Mouse (Mus musculus): ENCODE data around the gene Slc35f1. TPM values are rescaled to one million over a fixed set of nuclear protein-coding genes. Genes with fewer than 3 reads are reported as not detected.
A peak's percentile ranks its signal among the peaks of the same experiment; 100 is the strongest.

The Slc35f1 gene
- total RNA-seq (2014; rRNA removed) (107 and 110 TPM in 2 replicates), polyA plus RNA-seq (2015; fragmentation: Nextera tagmentation; extraction: Ambion mirVana) (26.0 and 37.8 TPM in 2 replicates)

DNA sequence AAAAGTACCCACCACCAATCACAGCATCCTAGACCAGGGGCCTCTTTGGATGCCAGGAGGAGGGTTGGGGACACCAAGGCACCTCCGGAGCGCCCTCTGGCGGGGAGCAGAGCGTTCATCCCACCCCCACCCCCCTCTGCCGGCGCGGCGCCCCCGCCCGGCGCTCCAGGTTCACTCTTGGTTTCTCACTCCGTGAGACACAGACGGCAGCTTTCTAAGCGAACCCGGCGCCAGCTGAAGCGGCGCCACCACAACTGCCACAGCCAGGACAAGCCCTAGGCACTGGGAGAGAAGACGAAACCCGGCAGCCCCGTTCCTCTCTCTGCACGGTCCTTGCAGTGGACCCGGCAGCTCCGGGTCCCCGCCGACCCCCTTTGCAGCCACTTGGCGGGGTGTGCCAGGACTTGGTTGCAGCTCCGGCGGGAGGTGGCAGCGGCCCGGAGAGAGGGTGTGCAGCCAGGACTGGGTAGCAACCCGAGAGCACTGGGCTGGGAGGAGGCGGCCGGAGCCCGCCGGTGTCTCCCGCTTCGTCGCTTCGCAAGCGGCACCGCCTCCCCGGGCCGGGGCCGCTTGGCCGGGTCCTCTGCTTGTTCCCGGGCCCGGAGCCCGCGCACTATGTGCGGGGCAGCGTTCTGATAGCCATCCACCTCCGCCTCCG lies at the start of gene Slc35f1:
Gene Slc35f1, plus strand, starts transcription at position 200 of the 658 bp plus-strand sequence.
- ATAC-seq, result peak; percentile 95
- no peaks in the 10 kb centered on the region for H3K36me3 ChIP-seq (ENCODE audit: insufficient read depth)
- H3K27me3 ChIP-seq (ENCODE audit: insufficient read depth, low read length), result no peaks in the 10 kb centered on the region
- peak within 1 kb of the TSS; percentile 74 for H3K4me2 ChIP-seq (ENCODE audit: low read depth)
- H3K4me3 ChIP-seq (ENCODE audit: low read depth, low read length), result peak within 1 kb of the TSS; percentile 93
- H3K9me3 ChIP-seq (ENCODE audit: low read length), result no peaks in the 10 kb centered on the region
- peak within 1 kb of the TSS; percentile 94 for H3K9ac ChIP-seq
- H3K4me1 ChIP-seq (ENCODE audit: insufficient read depth), result no peaks in the 10 kb centered on the region
- peak within 1 kb of the TSS; percentile 90 for H3K27ac ChIP-seq (ENCODE audit: low read depth, low read length)
- TF ChIP-seq CTCF (IDR thresholded peaks at IDR 0.05; ENCODE audit: low read depth), result peak; percentile 79
- DNase-seq, result peak; percentile 96
- WGBS, result 3% methylated on average over 54 of the region's 54 CpGs

DNA sequence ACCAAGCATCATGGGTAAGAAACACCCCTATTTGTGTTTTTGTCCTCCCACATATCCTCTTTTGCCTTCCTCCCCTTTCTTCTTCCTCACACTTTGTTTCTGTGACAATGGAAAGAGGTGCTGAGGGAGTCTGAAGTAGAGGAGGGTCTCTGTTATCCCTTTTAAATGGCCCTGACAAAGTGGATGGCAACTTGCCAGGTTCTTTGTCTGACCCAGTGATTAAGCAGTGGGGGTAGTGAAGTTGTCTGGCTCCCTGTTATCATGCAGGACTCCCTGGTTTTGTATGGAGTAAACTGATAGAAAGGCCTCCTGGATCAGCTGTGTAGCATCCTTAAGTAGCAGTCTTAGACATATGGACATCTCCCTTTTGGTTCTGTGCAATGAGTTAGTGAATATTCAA lies 19.1 kb upstream of the Slc35f1 start:
- no peak for TF ChIP-seq CTCF (IDR thresholded peaks at IDR 0.05; ENCODE audit: low read depth)
- DNase-seq (no peak), ATAC-seq (no peak)
- no peaks in the 10 kb centered on the region for H3K36me3 ChIP-seq (ENCODE audit: insufficient read depth)
- H3K27me3 ChIP-seq (ENCODE audit: insufficient read depth, low read length), result no peaks in the 10 kb centered on the region
- H3K9me3 ChIP-seq (ENCODE audit: low read length), result no peaks in the 10 kb centered on the region
- no peak overlapping the region for H3K9ac ChIP-seq
- H3K4me2 ChIP-seq (ENCODE audit: low read depth), result no peak overlapping the region
- no peak overlapping the region for H3K27ac ChIP-seq (ENCODE audit: low read depth, low read length)
- no peak overlapping the region for H3K4me3 ChIP-seq (ENCODE audit: low read depth, low read length)
- H3K4me1 ChIP-seq (ENCODE audit: insufficient read depth), result no peaks in the 10 kb centered on the region

DNA sequence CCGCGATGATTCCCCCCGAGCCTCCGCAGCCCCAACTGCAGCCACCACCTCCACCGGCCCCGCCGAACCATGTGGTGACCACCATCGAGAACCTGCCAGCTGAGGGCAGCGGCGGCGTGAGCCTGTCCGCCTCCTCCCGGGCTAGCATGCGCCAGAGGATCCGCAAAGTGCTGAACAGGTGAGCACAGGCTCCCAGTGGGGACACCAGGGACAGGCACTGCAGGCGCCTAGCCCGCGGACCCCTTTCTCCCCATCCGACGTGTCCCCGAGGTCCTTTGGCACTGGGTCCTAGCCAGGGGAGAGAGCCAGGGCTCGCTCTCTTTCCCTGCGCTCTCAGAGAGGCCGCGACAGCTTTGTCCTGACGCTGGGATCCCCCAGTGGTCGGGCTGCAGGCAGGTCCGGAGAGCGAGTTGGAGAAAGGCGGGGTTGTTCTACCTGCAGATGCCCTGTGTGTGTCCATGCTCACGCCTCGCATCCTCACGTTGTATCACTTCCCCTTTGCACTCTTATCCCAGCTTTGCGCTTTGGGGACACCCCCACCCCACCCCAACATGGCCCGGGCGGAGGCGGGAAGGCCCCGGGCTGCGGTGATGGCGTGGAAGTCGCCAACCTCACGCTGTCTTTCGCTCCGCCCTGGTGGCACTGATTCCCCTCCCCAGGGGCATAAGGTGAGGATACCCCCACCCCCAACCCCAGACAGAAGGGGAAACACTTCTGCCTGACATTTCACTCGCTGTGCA lies 829 bp downstream of the Slc35f1 start:
- H3K4me1 ChIP-seq (ENCODE audit: insufficient read depth), result no peaks in the 10 kb centered on the region
- TF ChIP-seq CTCF (IDR thresholded peaks at IDR 0.05; ENCODE audit: low read depth), result peak; percentile 18
- H3K36me3 ChIP-seq (ENCODE audit: insufficient read depth), result no peaks in the 10 kb centered on the region
- H3K4me2 ChIP-seq (ENCODE audit: low read depth), result peak overlapping the region; percentile 74
- ATAC-seq (peak; percentile 51), DNase-seq (peak; percentile 66)
- H3K9me3 ChIP-seq (ENCODE audit: low read length), result no peaks in the 10 kb centered on the region
- H3K27me3 ChIP-seq (ENCODE audit: insufficient read depth, low read length), result no peaks in the 10 kb centered on the region
- peak overlapping the region; percentile 93 for H3K4me3 ChIP-seq (ENCODE audit: low read depth, low read length)
- WGBS, result 3% methylated on average over 43 of the region's 45 CpGs
- peak overlapping the region; percentile 90 for H3K27ac ChIP-seq (ENCODE audit: low read depth, low read length)
- peak overlapping the region; percentile 94 for H3K9ac ChIP-seq

DNA sequence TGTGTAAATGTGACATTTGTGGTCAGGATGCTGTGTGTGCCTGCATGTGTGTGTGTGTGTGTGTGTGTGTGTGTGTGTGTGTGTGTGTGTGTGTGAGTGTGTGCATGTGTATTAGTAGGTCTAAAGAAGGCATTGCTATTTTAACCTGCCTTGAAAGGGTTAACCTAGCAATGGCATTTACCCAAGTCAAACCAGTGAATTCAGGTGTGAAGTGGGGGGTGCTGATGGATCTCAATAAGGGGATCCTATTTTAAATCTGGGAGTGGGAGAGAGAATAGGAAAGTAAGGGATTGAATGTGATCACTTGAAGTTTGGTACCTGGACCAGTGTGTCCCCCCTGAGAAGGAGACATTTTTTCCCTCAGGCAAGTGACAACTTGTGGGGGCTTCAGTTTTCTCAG lies 13.4 kb downstream of the Slc35f1 start:
- H3K27me3 ChIP-seq (ENCODE audit: insufficient read depth, low read length), result no peaks in the 10 kb centered on the region
- no peak for DNase-seq
- peak overlapping the region; percentile 49; the same call in 1 of the 2 replicates for H3K4me3 ChIP-seq (ENCODE audit: low read depth, low read length)
- 0 out of 2 replicates have a peak overlapping the region, but pooled peaks have one; percentile 86 for H3K27ac ChIP-seq (ENCODE audit: low read depth, low read length)
- no peak for TF ChIP-seq CTCF (IDR thresholded peaks at IDR 0.05; ENCODE audit: low read depth)
- ATAC-seq, result no peak
- no peaks in the 10 kb centered on the region for H3K9me3 ChIP-seq (ENCODE audit: low read length)
- peak overlapping the region; percentile 85 for H3K9ac ChIP-seq
- 0 out of 2 replicates have a peak, but pooled peaks cover 6% of the 10 kb centered on the region for H3K4me1 ChIP-seq (ENCODE audit: insufficient read depth)
- H3K36me3 ChIP-seq (ENCODE audit: insufficient read depth), result no peaks in the 10 kb centered on the region
- peak overlapping the region; percentile 67 for H3K4me2 ChIP-seq (ENCODE audit: low read depth)

DNA sequence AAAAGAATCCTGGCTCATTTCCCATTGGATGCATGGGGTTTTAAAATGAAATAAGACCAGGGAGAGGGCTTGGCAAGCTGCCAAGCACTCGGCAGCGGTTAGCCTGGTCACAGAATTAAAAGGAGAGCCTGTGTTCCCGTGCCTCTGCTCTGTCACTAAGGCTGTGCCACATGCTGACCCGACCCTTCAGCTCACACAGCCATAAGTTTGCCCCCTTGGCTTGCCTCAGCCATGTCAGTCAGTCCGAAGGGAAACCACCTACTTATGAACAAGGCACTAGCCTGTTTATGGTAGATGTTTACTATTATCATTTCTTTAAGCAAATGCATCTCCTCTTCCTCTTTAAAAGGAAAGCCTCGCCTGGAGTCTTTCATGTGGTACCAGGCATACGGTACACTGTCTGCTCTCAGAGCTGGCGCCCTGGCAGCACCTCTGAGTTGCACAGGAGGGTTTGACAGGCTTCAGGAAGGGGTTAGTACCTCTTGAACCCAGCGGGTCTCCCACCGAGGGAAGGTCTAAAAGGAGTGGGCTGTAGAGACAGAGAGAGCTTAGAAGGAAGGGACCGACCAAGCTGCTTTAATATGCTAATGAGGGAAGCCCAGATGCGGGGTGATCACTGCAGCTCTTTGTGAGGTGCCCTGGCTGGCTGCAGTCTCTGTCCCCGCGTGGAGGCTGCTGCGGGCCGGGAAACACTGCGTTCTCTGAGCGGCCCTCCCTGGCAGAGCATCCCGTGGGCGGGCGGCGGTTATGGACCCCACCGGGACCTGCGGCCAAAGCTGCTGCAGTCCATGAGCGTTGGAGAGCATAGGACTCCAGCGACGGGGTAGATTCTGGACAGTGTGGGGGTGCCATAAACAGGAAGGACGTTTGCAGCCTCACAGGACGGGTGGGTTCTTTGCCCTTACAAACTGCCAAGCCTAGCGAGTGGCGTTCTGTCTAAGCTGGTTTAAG lies 14.0 kb downstream of the Slc35f1 start:
- H3K4me1 ChIP-seq (ENCODE audit: insufficient read depth), result 0 out of 2 replicates have a peak, but pooled peaks cover 6% of the 10 kb centered on the region
- peak; percentile 77 for DNase-seq
- no peaks in the 10 kb centered on the region for H3K9me3 ChIP-seq (ENCODE audit: low read length)
- WGBS, result under 1% methylated on average over 31 of the region's 31 CpGs
- H3K4me2 ChIP-seq (ENCODE audit: low read depth), result peak overlapping the region; percentile 67
- H3K9ac ChIP-seq, result peak overlapping the region; percentile 85
- H3K4me3 ChIP-seq (ENCODE audit: low read depth, low read length), result peak overlapping the region; percentile 49
- H3K27ac ChIP-seq (ENCODE audit: low read depth, low read length), result peak overlapping the region; percentile 86
- H3K36me3 ChIP-seq (ENCODE audit: insufficient read depth), result no peaks in the 10 kb centered on the region
- no peaks in the 10 kb centered on the region for H3K27me3 ChIP-seq (ENCODE audit: insufficient read depth, low read length)
- no peak for TF ChIP-seq CTCF (IDR thresholded peaks at IDR 0.05; ENCODE audit: low read depth)
- peak; percentile 89 for ATAC-seq

DNA sequence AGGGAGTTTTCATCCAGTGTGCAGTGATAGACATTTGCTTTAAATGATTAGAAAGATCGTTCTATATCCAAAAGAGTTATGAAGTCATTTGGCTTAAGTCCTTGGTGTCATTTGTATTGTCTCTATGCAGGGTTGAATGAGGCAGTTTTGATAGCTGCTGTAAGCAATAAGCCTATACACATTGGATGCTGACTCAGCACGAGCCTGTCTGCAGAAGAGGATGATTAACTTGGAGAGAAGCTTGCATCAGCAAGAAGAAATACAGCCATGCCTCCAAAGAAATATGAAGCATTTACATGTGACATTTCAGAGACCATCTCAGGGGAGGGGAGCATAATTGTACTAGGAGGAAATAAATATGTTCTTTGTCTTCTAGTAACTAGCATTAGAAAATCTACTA lies 19.1 kb downstream of the Slc35f1 start:
- Histone ChIP-seq H3K4me1 (ENCODE audit: insufficient read depth) (peaks cover 8% of the 10 kb centered on the region; the same call in 1 of the 2 replicates), H3K4me3 (ENCODE audit: low read depth, low read length) (no peak overlapping the region), H3K9ac (no peak overlapping the region), H3K36me3 (ENCODE audit: insufficient read depth) (no peaks in the 10 kb centered on the region), H3K9me3 (ENCODE audit: low read length) (no peaks in the 10 kb centered on the region), H3K27me3 (ENCODE audit: insufficient read depth, low read length) (no peaks in the 10 kb centered on the region), H3K4me2 (ENCODE audit: low read depth) (no peak overlapping the region), H3K27ac (ENCODE audit: low read depth, low read length) (no peak overlapping the region)
- peak; percentile 34 for DNase-seq
- WGBS, result 56% methylated on average over 2 of the region's 2 CpGs
- no peak for ATAC-seq
- TF ChIP-seq CTCF (IDR thresholded peaks at IDR 0.05; ENCODE audit: low read depth), result no peak
